Mouse (Mus musculus): ENCODE data around the gene Pbx3.

GRCm38 (mm10) chr2:34235467-34236075 is 137.4 kb downstream of the Pbx3 start:
- TF ChIP-seq CTCF (IDR thresholded peaks at IDR 0.05; ENCODE audit: borderline replicate concordance, extremely low read depth, insufficient read depth, insufficient read length): no peak
- TF ChIP-seq POLR2A (IDR thresholded peaks at IDR 0.05; ENCODE audit: borderline replicate concordance, extremely low read depth, insufficient read depth, insufficient read length, poor library complexity, severe bottlenecking): no peak

All from brain, embryonic 14.5 days (tissue).